Mouse (Mus musculus) thymus, adult 2 months (tissue): ENCODE results near the gene Pth2.

Experiments
- CTCF ChIP-seq: fragments of 200-500 bp; IDR thresholded peaks from 2 replicates; pipeline ENCODE4 v1.5.1; 2012; ENCODE audit warnings: mild to moderate bottlenecking, control low read depth, low read length, moderate library complexity, borderline replicate concordance; ENCODE audit not compliant: control insufficient read depth, poor library complexity, insufficient read depth; ENCODE audit errors: extremely low read depth
- POLR2A ChIP-seq: fragments of 200-500 bp; IDR thresholded peaks from 2 replicates; pipeline ENCODE4 v1.6.1; 2012; ENCODE audit warnings: mild to moderate bottlenecking, low read length, control low read depth, moderate library complexity; ENCODE audit not compliant: control insufficient read depth, poor library complexity, insufficient read depth; ENCODE audit errors: extremely low read depth

GRCm38 (mm10) chr7:45166950-45167401 lies 13.8 kb upstream of the Pth2 start:
- TF ChIP-seq CTCF (no peak), POLR2A (no peak)
